Mouse (Mus musculus) liver, embryonic 13.5 days (tissue): Measurements from ENCODE around the gene Zfr. TPM values are rescaled to one million over a fixed set of nuclear protein-coding genes. Genes with fewer than 3 reads are reported as not detected.
"Not testable (repeated sequence)": the region's sequence is repeated elsewhere in the genome, so short reads cannot be mapped to it uniquely, and the experiment has no call there.

Source experiments
- ATAC-seq: fragments of 200-750 bp; cut with Nextera tagmentation; 2 replicates; pipeline ENCODE4 v1.8.0; 2017; ENCODE audit warnings: low read depth, mild to moderate bottlenecking, moderate number of reproducible peaks, moderate library complexity
- DNase-seq: peaks from one replicate; pipeline ENCODE4 v3.0.0; 2022
- H3K27ac ChIP-seq: fragments of 300-500 bp; sonication (generic); 2 replicates; pipeline ENCODE4 v1.5.1; 2015; ENCODE audit warnings: moderate library complexity, mild to moderate bottlenecking, inconsistent platforms
- H3K27me3 ChIP-seq: fragments of 300-500 bp; sonication (generic); 2 replicates; pipeline ENCODE4 v1.6.1; 2015; ENCODE audit warnings: mild to moderate bottlenecking, inconsistent platforms
- H3K36me3 ChIP-seq: fragments of 300-500 bp; sonication (generic); 2 replicates; pipeline ENCODE4 v1.6.1; 2015; ENCODE audit warnings: mild to moderate bottlenecking, inconsistent platforms
- H3K4me1 ChIP-seq: fragments of 300-500 bp; sonication (generic); replicated peaks from 2 replicates; pipeline ENCODE4 v1.6.1; 2015; ENCODE audit warnings: inconsistent platforms
- H3K4me2 ChIP-seq: fragments of 300-500 bp; sonication (generic); 2 replicates; pipeline ENCODE4 v1.6.1; 2015; ENCODE audit warnings: inconsistent platforms, mild to moderate bottlenecking, moderate library complexity
- H3K4me3 ChIP-seq: fragments of 300-500 bp; sonication (generic); replicated peaks from 2 replicates; pipeline ENCODE4 v1.5.1; 2015; ENCODE audit warnings: mild to moderate bottlenecking, inconsistent platforms
- H3K9ac ChIP-seq: fragments of 300-500 bp; sonication (generic); 2 replicates; pipeline ENCODE4 v1.6.1; 2015; ENCODE audit warnings: mild to moderate bottlenecking, inconsistent platforms
- H3K9me3 ChIP-seq: fragments of 300-500 bp; sonication (generic); replicated peaks from 2 replicates; pipeline ENCODE4 v1.6.1; 2016; ENCODE audit warnings: inconsistent platforms
- WGBS: fragments of 180-500 bp; shearing (Covaris S2); methylation state at CpG from one replicate; pipeline ENCODE4 v1.1.7; 2015; ENCODE audit not compliant: insufficient replicate concordance; 5-methylcytosine and 5-hydroxymethylcytosine counted together
- polyA plus RNA-seq: library from polyadenylated mRNA; unstranded; fragments of >200 nt; fragmentation: Nextera tagmentation; extraction: Ambion mirVana; gene quantifications from 2 replicates; pipeline ENCODE4 v1.2.1, GENCODE M21; 2015

Zfr gene
- polyA plus RNA-seq, 1 experiment from 2014 or later = 42.1 TPM

GRCm38 (mm10) chr15:12108922-12109321, 8.7 kb upstream of the Zfr start:
- not testable (repeated sequence) for DNase-seq, H3K4me2 ChIP-seq, H3K36me3 ChIP-seq, H3K4me1 ChIP-seq, H3K9ac ChIP-seq, H3K27ac ChIP-seq, ATAC-seq, H3K4me3 ChIP-seq, H3K9me3 ChIP-seq, H3K27me3 ChIP-seq
- WGBS = 72% methylated on average over 3 of the region's 3 CpGs

GRCm38 (mm10) chr15:12111232-12111631, 6.4 kb upstream of the Zfr start:
- no peak overlapping the region for H3K4me3 ChIP-seq
- 68% methylated on average over 7 of the region's 7 CpGs for WGBS

DNA sequence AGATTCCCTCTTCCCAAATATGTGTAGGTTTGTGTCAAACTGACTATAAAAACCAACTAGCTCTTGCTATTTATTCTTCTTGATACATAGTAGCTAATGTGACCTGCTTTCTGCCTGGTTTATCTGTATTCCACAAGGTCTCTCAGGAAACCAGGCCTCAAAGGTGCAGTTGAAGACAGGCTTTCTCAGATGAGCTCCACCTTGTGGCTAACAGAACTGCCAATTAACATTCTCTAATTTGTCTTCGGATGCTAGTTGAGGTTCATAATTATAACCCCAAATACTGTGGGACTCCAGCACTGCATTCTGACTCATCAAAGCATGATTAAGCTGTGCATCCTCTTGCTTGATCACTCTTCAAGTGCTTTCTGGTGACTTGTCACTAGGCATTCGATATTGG, 4.2 kb upstream of the Zfr start:
- 61% methylated on average over 2 of the region's 2 CpGs for WGBS
- H3K4me3 ChIP-seq = no peak overlapping the region
- H3K27me3 ChIP-seq = no peaks in the 10 kb centered on the region
- H3K4me1 ChIP-seq = peaks cover 37% of the 10 kb centered on the region
- no peak overlapping the region for H3K27ac ChIP-seq
- no peak overlapping the region for H3K9ac ChIP-seq
- H3K9me3 ChIP-seq = no peaks in the 10 kb centered on the region
- no peaks in the 10 kb centered on the region for H3K36me3 ChIP-seq
- ATAC-seq (no peak), DNase-seq (no peak)
- H3K4me2 ChIP-seq = no peak overlapping the region

More at GRCm38 (mm10) chr15:12111232-12111631, 6.4 kb upstream of the Zfr start:
- no peak overlapping the region for H3K27ac ChIP-seq
- no peaks in the 10 kb centered on the region for H3K9me3 ChIP-seq
- H3K4me1 ChIP-seq = peaks cover 29% of the 10 kb centered on the region
- ATAC-seq = no peak
- no peaks in the 10 kb centered on the region for H3K36me3 ChIP-seq
- DNase-seq = no peak
- no peak overlapping the region for H3K9ac ChIP-seq
- H3K4me2 ChIP-seq = no peak overlapping the region
- H3K27me3 ChIP-seq = no peaks in the 10 kb centered on the region

GRCm38 (mm10) chr15:12114546-12114945, 3.1 kb upstream of the Zfr start:
- Histone ChIP-seq H3K4me3 (no peak overlapping the region), H3K9me3 (no peaks in the 10 kb centered on the region), H3K36me3 (no peaks in the 10 kb centered on the region), H3K9ac (no peak overlapping the region), H3K4me1 (peaks cover 41% of the 10 kb centered on the region), H3K4me2 (no peak overlapping the region), H3K27ac (no peak overlapping the region), H3K27me3 (no peaks in the 10 kb centered on the region)
- no peak for DNase-seq
- ATAC-seq = no peak
- 46% methylated on average over 6 of the region's 6 CpGs for WGBS

GRCm38 (mm10) chr15:12115722-12116230, 1.9 kb upstream of the Zfr start:
- Histone ChIP-seq H3K4me2 (no peak overlapping the region), H3K4me1 (peaks cover 46% of the 10 kb centered on the region), H3K9ac (no peak overlapping the region; the same call in 1 of the 2 replicates), H3K27ac (no peak overlapping the region), H3K36me3 (no peaks in the 10 kb centered on the region), H3K27me3 (no peaks in the 10 kb centered on the region), H3K9me3 (no peaks in the 10 kb centered on the region), H3K4me3 (no peak overlapping the region)
- DNase-seq (no peak), ATAC-seq (no peak)
- WGBS = 44% methylated on average over 6 of the region's 6 CpGs

DNA sequence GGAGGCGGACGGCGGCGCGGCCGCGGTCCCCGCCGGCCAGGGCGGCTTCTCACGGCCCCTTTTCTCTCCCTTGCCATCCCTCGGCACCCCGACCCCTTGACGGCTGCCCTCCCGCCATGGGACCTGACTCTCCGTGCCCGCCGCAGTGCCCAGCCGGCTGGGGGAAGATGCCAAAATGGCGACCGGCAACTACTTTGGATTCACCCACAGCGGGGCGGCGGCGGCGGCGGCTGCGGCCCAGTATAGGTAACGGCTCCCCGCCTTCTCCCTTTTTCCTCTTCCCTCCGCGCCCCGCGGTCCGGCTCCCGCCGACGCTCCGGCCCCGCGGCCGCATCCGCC, 431 bp downstream of the Zfr start:
- Histone ChIP-seq H3K9me3 (no peaks in the 10 kb centered on the region), H3K4me1 (peaks cover 53% of the 10 kb centered on the region), H3K27ac (peak overlapping the region; percentile 90), H3K27me3 (no peaks in the 10 kb centered on the region), H3K9ac (peak overlapping the region; percentile 98), H3K36me3 (0 out of 2 replicates have a peak, but pooled peaks cover 2% of the 10 kb centered on the region), H3K4me2 (peak overlapping the region; percentile 89), H3K4me3 (peak overlapping the region; percentile 98)
- DNase-seq = no peak
- ATAC-seq = peak; percentile 32
- under 1% methylated on average over 24 of the region's 43 CpGs for WGBS

- Histone ChIP-seq H3K27ac (peak overlapping the region; percentile 90), H3K4me2 (peak overlapping the region; percentile 89), H3K9me3 (no peaks in the 10 kb centered on the region), H3K4me3 (peak overlapping the region; percentile 98), H3K4me1 (peaks cover 49% of the 10 kb centered on the region), H3K36me3 (0 out of 2 replicates have a peak, but pooled peaks cover 2% of the 10 kb centered on the region), H3K27me3 (no peaks in the 10 kb centered on the region), H3K9ac (peak overlapping the region; percentile 98)
- WGBS = under 1% methylated on average over 40 of the region's 61 CpGs
- ATAC-seq = peak; percentile 71
- peak; percentile 57 for DNase-seq
These were observed 949 bp downstream of the Zfr start for GRCm38 (mm10) chr15:12118432-12119128.

DNA sequence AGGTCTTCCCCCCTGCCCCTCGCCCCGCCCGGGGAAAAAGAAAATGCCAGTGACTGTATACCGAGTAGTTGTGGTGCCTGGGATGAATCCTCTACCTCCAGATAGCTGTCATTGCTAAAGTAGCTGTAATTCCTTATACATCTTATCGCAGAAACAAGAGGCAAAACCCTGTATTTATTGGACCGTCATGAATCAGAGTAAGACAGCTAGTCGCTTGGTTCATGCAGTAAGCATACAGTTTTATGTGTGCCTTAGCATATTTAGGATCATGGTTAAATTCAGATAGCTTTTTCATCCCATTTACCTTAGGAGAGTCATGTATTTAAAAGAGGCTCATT, 1.5 kb downstream of the Zfr start:
- 11% methylated on average over 7 of the region's 7 CpGs for WGBS
- Histone ChIP-seq H3K4me1 (peaks cover 45% of the 10 kb centered on the region), H3K36me3 (0 out of 2 replicates have a peak, but pooled peaks cover 2% of the 10 kb centered on the region), H3K27me3 (no peaks in the 10 kb centered on the region), H3K9me3 (no peaks in the 10 kb centered on the region), H3K9ac (peak overlapping the region; percentile 98), H3K27ac (peak overlapping the region; percentile 90), H3K4me3 (peak overlapping the region; percentile 98), H3K4me2 (peak overlapping the region; percentile 89)
- ATAC-seq (peak; percentile 13), DNase-seq (peak; percentile 23)

- peaks cover 19% of the 10 kb centered on the region for H3K36me3 ChIP-seq
- H3K9ac ChIP-seq = no peak overlapping the region
- WGBS = 72% methylated on average over 1 of the region's 1 CpGs
- ATAC-seq (no peak), DNase-seq (no peak)
- peaks cover 14% of the 10 kb centered on the region for H3K4me1 ChIP-seq
- no peak overlapping the region for H3K27ac ChIP-seq
- H3K4me3 ChIP-seq = no peak overlapping the region
- H3K27me3 ChIP-seq = no peaks in the 10 kb centered on the region
- no peak overlapping the region for H3K4me2 ChIP-seq
- no peaks in the 10 kb centered on the region for H3K9me3 ChIP-seq
These were observed 7.3 kb downstream of the Zfr start for GRCm38 (mm10) chr15:12124913-12125312.

DNA sequence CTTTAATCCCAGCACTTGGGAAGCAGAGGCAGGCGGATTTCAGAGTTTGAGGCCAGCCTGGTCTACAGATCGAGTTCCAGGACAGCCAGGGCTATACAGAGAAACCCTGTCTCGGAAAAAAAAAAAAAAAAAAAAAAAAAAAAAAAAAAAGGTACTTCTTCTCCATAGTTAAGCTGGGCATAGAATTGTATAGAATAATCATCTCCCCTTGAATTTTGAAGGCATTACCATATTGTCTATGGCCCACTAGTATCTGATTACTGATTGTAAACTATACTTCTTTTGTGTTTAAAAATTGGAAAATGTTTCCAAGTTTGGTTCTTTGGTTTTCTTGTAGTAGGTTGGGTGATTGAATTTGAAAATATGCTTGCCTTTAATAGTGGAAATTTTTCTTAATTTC, 13.2 kb downstream of the Zfr start:
- H3K4me3 ChIP-seq, H3K27ac ChIP-seq, H3K9me3 ChIP-seq, H3K4me2 ChIP-seq, H3K27me3 ChIP-seq, ATAC-seq, DNase-seq, H3K9ac ChIP-seq: not testable (repeated sequence)
- H3K4me1 ChIP-seq = peaks cover 15% of the 10 kb centered on the region
- WGBS = 74% methylated on average over 3 of the region's 3 CpGs
- H3K36me3 ChIP-seq = peaks cover 19% of the 10 kb centered on the region

GRCm38 (mm10) chr15:12134546-12134945, 16.9 kb downstream of the Zfr start:
- Histone ChIP-seq H3K4me1 (peaks cover 15% of the 10 kb centered on the region; the same call in 1 of the 2 replicates), H3K27me3 (no peaks in the 10 kb centered on the region), H3K9ac (no peak overlapping the region), H3K4me3 (no peak overlapping the region), H3K4me2 (no peak overlapping the region), H3K36me3 (peaks cover 25% of the 10 kb centered on the region), H3K9me3 (no peaks in the 10 kb centered on the region), H3K27ac (no peak overlapping the region)
- DNase-seq (no peak), ATAC-seq (no peak)
- WGBS = 76% methylated on average over 1 of the region's 1 CpGs

DNA sequence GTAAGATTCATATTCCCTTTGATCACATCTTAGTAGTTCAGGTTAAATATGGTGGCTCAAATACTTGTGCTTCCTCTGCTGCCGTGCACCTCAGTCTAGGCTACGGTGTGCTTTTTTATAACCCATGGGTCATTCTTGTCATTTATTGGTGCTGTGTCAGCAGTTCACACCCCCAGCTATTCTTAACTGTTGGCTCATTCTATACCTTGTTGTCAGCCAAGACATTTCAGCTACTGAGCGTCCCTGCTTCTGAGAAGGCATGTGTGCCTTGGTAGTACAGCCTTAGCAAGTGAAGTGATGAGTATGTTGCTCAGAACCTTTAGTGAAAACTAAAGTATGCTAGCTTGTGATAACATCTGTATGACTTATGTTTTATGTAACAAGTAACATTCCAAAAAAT, 17.7 kb downstream of the Zfr start:
- DNase-seq = no peak
- Histone ChIP-seq H3K4me3 (no peak overlapping the region), H3K9ac (no peak overlapping the region), H3K9me3 (no peaks in the 10 kb centered on the region), H3K4me2 (no peak overlapping the region), H3K27me3 (no peaks in the 10 kb centered on the region), H3K36me3 (peaks cover 28% of the 10 kb centered on the region), H3K27ac (no peak overlapping the region), H3K4me1 (peaks cover 15% of the 10 kb centered on the region; the same call in 1 of the 2 replicates)
- 71% methylated on average over 3 of the region's 3 CpGs for WGBS
- ATAC-seq = no peak
